Mouse (Mus musculus) embryonic fibroblast, embryonic 13.5 days (primary cell): ENCODE measurements around the gene Shcbp1l.
"Not testable (repeated sequence)": the region's sequence is repeated elsewhere in the genome, so short reads cannot be mapped to it uniquely, and the experiment has no call there.

Experiments used
- CTCF ChIP-seq: IDR thresholded peaks from 2 replicates; pipeline ENCODE4 v1.5.1; 2011; ENCODE audit warnings: mild to moderate bottlenecking, control low read depth, low read length, moderate library complexity, borderline replicate concordance; ENCODE audit not compliant: insufficient read depth
- POLR2A ChIP-seq: IDR thresholded peaks from 2 replicates; pipeline ENCODE4 v1.6.1; 2011; ENCODE audit warnings: low read depth, mild to moderate bottlenecking, control low read depth, low read length, moderate library complexity

- TF ChIP-seq CTCF, POLR2A: not testable (repeated sequence)
Observed at GRCm38 (mm10) chr1:153385661-153386060, 39.3 kb upstream of the Shcbp1l start.
